Mouse (Mus musculus) lung, postnatal 10 days (tissue): Measurements from ENCODE around the gene Hk1.

ENCODE experiments used
- DNase-seq: peaks from one replicate; pipeline ENCODE4 v3.0.0; 2021

The Hk1 gene

GRCm38 (mm10) chr10:62379808-62380207, at the start of gene Hk1:
Hk1 (minus strand) TSS chr10:62379908.
- DNase-seq = no peak

- peak; percentile 15 for DNase-seq
These were observed 45.6 kb upstream of the Hk1 start for GRCm38 (mm10) chr10:62425081-62425871.

- peak; percentile 44 for DNase-seq
These were observed 42.5 kb upstream of the Hk1 start, which contains the start of gene Hkdc1 for GRCm38 (mm10) chr10:62422255-62422654. Hkdc1 (minus strand) TSS chr10:62422491.

GRCm38 (mm10) chr10:62421127-62421526, 41.4 kb upstream of the Hk1 start:
- DNase-seq = no peak

- no peak for DNase-seq
These were observed 40.7 kb upstream of the Hk1 start for GRCm38 (mm10) chr10:62420399-62420798.

- no peak for DNase-seq
These were observed 39.7 kb upstream of the Hk1 start for GRCm38 (mm10) chr10:62419422-62419821.

- no peak for DNase-seq
These were observed 39.2 kb upstream of the Hk1 start for GRCm38 (mm10) chr10:62418831-62419356.

GRCm38 (mm10) chr10:62413606-62413982, 33.9 kb upstream of the Hk1 start:
- peak; percentile 46 for DNase-seq

GRCm38 (mm10) chr10:62412906-62413605, 33.3 kb upstream of the Hk1 start:
- DNase-seq = peak; percentile 47

- DNase-seq = no peak
These were observed 32.0 kb upstream of the Hk1 start for GRCm38 (mm10) chr10:62411431-62412410.

- peak; percentile 81 for DNase-seq
These were observed 31.2 kb upstream of the Hk1 start for GRCm38 (mm10) chr10:62410943-62411342.

- peak; percentile 78 for DNase-seq
These were observed 25.2 kb upstream of the Hk1 start for GRCm38 (mm10) chr10:62404901-62405300.

GRCm38 (mm10) chr10:62401641-62402111, 22.0 kb upstream of the Hk1 start:
- DNase-seq = peak; percentile 14

- DNase-seq = no peak
These were observed 3.3 kb upstream of the Hk1 start for GRCm38 (mm10) chr10:62383011-62383410.

GRCm38 (mm10) chr10:62380936-62381335, 1.2 kb upstream of the Hk1 start:
- no peak for DNase-seq

GRCm38 (mm10) chr10:62358827-62359226, 20.9 kb downstream of the Hk1 start:
- no peak for DNase-seq

GRCm38 (mm10) chr10:62356105-62356730, 23.5 kb downstream of the Hk1 start:
- no peak for DNase-seq

- DNase-seq = no peak
These were observed 34.6 kb downstream of the Hk1 start for GRCm38 (mm10) chr10:62345147-62345546.

- DNase-seq = no peak
These were observed 35.5 kb downstream of the Hk1 start for GRCm38 (mm10) chr10:62344004-62344752.

- no peak for DNase-seq
These were observed 37.2 kb downstream of the Hk1 start for GRCm38 (mm10) chr10:62342512-62342911.

- no peak for DNase-seq
These were observed 37.8 kb downstream of the Hk1 start for GRCm38 (mm10) chr10:62341956-62342355.
